Mouse (Mus musculus) kidney, postnatal 36 days (tissue): ENCODE measurements at regions not wholly inside any gene's neighbourhood (a gene's known extent, or its start where the extent isn't known, plus 50 kb on each side); places are given as distances from the start of the nearest gene placed in this dataset.

Experiments used
- DNase-seq, 2 experiments: peaks; one replicate each; pipeline ENCODE4 v3.0.0; 2021 to 2022; ENCODE audit warnings: mixed read lengths in 2 of 2

DNA sequence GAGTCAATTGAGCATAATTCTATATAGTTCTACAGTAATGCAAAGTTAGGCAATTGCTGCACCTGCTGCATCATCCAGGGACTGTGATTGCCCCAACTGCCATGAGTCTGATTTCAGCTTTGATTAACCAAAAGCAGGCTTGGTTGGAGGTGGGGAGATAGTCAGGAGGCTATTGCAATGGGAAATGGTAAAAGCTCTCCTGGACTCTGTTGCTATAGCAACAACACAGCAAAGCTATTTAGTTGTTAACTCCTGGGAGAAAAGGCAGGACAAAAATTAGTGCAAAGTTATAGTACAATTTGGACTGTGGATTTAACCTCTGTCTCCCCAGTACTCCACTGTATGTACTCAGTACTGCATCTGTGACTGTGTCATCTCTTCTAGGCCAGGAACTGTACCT lies 51.7 kb upstream of the Rasgrf1 start:
- DNase-seq: no peak

DNA sequence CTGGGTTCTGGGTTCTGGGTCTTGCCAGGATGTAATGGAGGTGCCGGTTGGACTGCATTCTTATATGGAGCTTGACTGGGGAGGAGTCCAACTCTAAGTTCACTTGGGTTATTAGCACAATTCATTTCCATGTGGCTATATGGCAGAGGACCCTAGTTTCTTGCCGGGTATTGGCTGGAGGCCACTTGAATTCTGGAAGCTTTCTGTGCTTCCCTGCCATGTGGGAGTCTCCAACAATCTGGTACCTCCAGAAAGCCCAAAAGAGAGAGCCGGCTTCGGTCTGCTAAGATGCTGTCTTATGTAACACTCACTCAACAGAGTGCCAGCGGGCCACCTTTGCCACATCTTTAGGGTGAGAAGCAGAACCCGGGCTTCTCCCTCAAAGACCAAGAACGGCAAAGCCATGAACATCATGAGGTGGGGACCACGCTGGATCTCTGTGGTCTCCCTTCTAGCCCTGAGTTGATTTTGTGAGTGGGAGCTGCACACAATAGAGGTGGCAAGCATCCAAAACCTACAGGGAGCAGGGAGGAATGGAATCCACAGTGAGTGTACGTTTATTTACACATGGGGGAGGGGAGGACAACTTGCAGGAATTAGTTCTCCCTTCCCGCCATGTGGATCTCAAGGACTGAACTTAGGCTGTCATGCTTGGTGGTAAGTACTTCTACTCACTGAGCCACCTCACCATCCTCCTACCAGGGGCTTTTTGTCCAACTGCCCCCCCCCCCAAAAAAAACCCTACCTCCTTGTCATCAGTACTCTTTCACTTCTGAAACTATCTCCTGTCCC lies 59.0 kb upstream of the Rasgrf1 start:
- DNase-seq: no peak

DNA sequence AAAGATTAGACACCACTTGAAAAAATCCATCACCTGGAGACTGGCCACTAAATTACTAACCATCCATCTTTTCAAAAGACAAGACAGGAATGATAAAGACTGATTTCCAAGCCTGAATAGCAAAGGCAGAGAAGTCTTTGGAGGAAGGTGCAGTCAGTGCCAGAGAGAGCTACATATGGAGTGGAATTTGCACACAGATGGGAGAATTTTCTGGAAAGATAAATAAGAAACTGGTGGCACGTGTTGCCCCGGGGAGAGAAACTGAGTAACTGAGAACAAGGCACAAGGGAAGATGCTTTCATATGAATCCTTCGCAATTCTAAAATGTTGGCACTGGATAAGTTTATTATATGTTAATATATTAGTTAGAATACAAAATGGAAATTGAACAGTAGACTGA lies 59.8 kb upstream of the Rasgrf1 start:
- no peak for DNase-seq

DNA sequence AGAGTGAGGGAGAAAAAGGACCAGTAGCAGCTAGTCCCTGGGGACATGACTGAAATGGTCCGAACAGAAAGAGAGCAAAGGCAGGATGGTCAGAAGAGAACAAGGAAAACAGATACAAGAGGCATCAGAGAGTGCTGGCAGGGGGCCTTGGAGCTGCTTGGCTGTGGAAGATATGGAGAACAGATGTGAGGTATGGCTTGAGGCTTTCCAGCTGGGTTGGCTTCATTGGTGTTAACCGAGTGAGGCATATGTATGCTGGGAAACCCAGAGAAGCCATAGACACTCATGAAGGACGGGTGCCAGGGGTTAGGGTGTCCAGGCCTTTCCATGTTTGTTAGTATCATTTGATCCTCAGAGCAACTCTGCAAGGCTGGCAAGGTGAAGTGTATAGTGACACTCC lies 61.1 kb upstream of the Rasgrf1 start:
- no peak for DNase-seq

DNA sequence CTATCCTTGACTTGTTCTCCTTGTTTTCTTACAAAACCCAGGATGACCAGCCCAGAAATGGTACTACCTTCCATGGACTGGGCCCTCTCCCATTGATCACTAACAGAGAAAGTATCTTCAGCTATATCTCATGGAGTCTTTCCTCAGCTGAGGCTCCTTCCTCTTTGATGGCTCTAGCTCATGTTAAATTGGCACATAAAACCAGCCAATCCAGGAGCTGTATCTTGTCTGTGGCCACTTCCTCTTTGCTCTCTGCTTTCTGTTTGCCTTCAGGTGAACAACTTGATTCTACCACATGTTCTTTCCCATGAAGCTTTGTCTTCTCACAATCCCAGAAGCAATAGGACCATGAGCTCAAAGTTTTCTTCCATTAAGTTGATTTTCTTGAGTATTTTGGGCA lies 62.7 kb upstream of the Rasgrf1 start:
- DNase-seq: no peak

DNA sequence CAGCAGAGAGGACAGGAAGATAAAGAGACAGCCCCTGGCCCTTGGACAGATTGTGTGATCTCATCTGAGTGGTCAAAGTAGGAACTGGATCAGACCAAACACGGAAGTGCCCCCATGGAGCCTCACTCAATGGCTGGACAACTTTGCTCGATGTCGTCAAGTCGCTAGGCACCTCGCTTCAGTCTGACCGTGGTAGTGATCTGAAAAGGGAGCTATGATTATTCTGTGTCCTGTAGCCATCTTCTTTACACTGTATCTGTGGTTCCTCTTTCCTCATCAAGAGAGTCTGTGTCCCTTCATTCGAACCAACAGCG lies 67.0 kb upstream of the Rasgrf1 start:
- DNase-seq: no peak

DNA sequence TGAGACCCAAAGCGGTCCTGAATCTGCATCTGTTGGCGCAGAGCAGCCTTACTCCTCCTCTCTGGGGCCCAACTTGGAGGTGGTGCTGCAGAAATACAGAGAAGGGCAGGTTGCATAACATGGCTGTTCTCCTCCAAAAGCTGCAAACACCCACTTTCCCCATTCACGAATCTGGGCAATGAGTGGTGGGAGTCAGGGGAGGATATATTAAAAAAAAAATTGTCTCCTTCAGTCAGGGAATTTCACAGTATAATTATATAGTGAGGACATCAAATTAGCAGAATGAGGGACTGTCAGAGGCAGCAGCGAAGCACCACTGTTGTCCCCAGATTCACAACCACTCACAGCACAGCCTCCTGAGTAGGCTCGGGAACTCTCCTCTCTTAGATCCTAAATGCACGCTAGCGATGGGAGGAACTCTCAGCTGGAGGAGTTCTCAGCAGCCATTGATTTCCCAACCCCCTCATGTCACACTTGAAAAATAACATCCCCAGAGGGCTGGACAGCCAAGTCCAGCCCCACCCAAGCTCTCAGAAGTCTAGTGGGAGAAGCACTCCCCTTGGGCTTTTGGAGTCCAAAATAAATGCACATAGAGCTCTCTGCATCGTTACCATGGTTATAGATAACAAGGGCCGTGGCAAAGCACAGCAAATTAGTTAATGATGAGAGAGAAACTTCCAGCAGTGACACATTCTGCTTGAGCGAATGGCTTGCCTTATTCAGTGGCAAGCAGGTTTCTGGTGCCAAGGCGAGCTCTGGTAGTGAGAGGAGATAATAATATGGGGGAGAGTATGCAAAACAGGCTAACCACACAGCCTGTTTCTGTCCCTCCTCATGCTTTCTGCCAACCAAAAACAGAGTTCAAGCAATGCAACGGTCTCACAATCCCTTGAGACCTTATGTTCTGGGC lies 67.6 kb upstream of the Rasgrf1 start:
- DNase-seq: no peak

DNA sequence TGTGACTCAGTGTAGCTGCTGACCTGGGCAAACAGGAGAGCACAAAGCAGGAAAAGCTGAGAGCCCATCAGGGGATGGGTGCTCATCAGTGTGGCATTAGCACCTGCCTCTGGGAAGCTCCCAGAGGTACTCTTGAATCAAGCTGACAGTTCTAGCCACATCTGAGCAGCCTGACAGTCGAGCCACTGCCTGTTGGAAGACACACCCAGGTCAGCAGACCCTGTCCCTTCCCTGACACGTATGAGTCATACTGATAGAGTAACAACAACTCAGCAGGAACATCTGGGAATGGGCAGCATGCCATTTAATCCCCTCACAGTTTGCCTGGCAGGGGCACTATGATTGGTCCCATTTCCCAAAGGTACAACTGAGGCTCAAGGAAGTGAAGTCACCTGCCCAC lies 68.3 kb upstream of the Rasgrf1 start:
- DNase-seq: no peak

DNA sequence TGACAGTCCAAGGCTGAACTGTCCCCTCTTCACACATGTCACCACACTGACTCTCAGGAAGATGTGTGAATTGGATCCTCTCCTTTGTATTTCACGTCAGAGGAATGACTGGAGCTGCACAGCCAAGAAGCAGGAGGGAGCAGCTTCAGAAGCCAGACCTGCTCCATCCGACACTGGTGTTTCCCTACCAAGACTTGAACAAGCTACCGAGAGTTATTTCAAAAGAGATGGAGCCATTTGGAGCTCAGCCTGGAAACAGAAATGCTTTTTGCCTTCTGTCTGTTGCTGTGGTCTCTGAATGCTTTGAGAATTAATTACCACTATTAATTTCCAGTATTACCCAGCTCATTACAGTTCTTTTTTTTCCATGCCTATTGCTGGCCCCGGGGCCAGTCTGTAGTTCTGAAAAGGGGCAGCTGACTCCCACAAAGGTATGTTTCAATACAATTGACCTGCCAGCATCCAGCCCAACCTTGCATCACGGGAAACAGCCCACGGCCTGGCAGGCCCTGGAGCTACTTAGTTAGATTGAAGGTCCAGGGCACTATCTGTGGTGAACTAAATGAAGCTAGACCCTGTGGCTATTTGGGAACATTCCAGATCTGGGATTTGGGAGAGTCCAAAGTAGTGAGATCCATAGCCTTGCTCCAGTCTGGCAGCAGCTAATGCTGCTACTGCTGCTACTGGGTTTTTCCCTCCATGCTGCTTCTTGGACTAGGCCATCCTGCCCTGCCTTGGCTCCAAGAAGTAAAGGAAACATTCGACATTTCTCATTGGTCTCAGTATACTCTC lies 73.1 kb upstream of the Rasgrf1 start:
- no peak for DNase-seq

DNA sequence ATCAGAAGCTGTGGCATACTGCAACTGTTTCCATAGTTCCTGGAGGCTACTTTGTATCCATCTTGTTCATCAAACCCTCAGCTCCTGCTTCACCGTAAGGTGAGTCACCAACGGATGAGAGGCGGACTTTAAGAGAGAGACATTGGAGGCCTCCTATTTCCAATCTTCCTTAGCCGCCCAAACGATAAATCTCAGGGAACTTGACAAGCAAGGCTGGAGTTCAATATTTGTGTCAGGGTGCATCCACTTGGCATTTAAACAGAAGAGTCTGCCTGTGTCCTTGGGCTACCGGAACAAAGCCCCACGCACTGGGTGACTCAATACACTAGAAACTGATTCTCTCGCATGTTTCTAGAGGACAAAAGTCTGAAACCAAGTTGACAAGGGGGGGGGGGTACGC lies 76.1 kb upstream of the Rasgrf1 start:
- no peak for DNase-seq

DNA sequence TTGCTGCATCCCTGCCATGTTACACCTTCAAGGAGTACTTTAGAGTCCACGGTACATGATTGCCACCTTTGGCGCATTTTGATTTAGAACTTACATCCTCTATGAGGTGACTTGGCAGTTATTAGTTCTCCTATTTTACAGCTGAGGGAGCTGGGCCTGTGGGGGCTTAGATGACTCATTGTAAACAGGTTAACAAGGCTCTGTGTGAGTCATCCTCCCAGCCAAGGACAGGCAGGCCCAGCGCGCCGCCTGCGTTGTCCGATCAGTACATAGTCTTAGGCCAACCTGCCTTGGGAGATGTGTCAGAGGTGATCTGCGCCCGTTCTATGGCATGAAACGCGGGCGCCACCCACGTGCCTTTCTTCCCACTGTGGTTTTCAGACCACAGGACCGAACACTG lies 77.9 kb upstream of the Rasgrf1 start:
- DNase-seq: no peak

DNA sequence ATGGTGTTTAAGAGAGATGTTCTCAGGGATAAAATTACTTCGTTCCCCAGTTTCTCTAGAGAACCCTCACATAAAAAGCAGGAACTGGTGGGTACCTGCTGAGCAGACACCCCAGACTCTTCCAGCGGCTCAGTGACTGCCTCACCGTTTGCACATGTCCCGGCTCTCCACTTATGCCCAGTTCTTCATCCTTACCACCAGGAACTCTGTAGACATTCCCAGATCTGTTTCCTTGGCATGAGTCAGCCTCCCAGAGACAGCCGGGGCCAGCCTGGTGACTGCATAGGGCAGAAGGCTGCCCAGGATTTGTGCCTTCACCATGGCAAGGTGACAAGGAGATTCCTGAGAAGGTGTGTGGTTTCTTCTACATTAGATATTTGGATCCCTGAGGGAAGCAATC lies 81.6 kb upstream of the Rasgrf1 start:
- DNase-seq: no peak

DNA sequence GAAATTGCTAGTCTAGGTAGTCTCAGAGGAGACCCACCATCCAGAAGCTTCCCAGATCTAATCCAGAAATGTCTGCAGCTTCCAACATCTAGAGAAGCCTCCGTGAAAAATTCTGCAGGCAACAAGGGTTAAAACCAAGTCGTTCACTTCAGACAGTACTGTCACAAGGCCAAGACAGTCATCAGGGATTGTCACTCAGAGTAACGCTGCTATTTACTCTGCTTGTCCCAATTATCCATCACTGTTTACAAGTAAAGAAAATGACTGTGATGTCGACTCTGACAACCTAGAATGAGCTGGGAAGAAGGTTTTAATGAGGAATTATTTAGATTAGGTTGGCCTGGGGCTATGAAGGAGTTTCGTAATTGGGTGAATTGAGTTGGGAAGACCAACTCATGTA lies 82.1 kb upstream of the Rasgrf1 start:
- no peak for DNase-seq

DNA sequence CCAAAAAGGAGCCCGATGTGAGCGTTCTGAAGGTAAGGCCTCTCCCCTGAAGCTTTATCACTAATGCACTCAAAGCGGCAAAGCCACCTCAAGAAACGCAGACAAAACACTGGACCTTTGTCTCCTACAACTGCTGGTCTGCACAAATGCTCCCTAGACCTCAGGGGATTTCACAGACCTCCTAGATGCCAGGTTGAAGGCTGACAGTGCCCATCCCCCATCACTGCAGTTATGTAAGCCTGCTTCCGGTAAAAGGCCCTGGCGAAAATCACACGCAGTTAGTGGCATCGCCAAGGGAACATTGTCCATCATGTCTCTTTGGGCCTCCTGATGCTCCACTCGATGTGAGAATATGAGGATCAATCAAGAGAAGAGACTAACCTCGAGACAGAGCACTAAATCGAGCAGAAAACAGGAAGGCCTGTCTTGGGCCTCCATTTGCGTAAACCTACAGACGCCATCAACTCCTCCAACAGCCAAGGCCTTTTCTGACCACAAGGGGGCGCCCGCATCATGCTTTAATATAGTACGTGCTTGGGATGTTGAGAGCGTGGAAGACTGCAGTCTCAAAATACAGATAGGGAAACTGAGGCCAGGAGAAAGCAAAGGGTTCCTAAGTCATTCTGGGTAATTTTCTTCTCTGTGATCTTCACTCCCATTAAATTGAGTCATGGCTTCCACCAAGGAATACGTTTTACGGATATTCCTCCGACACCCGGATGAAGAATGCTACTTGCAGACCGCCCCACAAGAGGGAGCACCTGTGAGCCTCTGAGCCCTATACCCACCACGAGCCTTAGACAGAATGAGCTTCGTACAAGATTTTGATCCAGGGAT lies 82.8 kb upstream of the Rasgrf1 start:
- DNase-seq: peak; percentile 83 to 93

DNA sequence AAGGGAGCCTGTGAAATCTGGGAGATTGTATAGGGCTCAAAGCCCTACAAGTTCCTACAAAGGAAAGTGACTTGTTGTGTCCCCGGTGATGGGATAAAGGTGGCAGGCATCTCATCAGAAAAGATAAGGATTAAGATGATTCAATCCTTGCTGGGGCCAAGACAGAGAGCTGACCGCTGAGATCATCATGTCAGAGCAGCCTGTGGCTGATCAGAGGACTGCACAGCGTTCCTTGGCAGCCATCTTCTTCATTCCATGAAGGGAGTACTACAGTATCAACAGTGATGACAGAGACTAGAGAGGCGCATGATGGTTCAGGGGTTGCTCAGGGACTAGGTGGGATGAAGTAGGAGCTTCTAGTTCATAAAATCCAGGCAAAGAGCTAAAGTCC lies 83.6 kb upstream of the Ankrd34c start:
- no peak for DNase-seq

DNA sequence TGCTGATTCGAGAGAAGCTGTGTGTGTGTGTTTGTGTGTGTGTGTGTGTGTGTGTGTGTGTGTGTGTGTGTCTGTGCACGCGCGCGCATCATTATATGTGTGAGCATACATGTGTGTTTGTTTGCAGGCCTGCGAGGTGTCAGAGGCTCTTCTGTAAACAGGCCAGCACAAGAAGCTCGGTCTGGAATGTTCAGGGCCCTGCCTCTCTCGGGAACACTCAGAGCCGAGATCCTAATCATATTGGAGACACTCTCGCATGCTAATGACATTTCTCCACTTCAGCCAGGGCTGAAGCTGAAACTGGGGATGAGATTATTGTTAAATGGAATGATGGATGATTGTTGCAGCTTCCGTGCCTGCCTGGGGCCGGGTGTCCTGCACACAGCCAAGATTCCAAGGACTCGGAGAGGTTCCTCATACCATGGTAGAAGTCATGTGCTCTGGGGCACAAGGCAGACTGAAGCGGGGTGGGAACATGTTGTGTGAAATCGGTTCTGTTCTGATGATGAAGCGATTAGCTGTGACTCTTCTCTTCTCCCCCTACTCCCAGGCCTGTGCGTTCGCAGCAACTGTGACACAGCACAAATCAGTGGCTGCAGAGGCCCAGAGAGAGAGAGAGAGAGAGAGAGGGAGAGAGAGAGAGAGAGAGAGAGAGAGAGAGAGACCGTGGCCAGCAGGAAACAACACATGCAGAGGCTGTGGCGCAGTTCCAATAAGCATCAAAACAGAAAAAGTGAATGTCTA lies 83.0 kb upstream of the Ankrd34c start:
- DNase-seq: no peak

DNA sequence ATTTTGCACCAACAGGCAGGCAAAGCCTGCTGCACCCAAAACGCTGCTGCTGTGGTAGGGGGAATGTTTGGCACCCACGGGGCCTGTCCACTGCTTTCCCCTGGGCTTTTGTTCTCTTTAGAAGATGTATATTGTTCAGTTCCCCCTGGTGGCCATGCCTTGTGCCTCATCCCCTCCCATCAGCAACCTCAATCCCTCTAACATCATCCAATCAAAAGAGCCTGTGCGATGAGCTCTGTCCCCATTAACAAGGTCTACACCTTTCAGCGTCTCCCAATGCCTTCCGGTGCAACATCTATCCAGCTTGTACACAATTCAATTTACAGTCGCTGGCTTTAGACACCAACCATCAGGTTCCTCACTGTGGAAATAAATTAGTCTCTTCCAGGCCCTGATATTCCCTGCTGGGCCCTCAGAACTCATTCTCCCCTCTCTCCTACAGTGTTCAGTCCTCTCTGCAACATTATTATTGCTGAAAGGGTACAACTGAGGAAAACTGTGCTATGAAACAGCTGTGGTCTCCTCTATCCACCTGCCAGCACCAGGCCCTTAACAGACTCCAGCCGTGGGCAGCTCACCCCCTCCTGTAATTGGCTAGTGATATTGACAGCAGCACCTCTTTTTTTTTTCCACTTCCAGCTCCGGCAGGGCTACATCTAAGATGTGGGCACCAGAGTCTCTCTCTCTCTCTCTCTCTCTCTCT lies 75.5 kb upstream of the Ankrd34c start:
- no peak for DNase-seq

DNA sequence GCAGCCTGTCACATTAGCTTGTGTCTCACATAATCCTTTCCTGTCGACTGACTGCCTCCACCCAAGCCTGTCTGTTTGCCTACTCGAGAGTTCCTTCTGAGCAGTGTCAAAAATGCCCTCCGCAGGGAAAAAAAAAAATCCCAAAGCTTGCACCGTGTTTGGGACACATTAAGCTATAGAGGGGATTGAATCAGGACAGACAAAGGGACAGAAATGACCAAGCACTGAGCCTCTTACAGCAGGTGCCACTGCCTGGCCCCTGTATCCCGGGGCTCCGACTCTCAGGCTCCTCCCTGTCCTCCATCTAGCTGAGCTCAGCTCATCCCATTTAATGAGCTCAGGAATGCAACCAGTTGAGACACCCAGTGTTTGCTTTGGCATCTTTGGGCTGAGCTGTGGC lies 69.1 kb upstream of the Ankrd34c start:
- peak in 1 of 2 experiments; percentile 6 for DNase-seq

DNA sequence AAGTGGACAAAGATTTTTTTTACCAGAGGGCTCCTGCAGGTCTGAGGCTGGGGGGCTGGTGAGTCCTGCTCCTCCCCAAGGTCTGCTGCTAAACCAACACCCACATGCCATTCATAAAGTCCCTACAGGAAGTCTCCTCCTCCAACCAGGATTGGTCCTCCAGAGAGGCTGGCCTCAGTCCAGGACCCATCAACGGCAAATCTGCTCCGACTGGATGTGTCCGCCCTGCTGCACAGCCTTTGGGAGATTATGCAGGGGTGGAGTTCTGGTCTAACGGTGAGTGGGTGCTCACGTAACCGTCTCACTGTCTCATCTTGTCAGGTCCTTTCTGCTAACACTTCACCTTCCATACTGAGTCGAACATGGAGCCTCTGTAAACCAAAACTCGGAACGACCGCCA lies 64.4 kb upstream of the Ankrd34c start:
- DNase-seq: peak; percentile 6 to 22

DNA sequence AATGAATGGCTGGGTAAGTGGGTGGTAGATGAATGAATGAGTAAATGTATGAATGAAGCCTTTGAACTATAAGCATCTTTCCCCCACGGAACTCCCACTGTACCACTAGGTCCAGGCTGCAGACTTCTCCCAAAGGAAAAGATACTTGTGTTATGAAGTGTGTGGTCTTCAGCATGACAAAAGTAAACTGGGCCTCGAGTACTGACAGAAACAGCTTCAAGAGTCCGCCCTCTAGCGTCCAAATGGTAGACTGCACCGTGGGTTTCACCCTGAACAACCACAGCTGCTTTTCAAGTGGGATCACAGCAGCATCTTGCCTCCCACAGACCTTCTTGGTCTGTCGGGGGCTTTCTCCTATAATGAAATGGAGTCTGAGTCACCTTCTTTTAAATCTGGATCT lies 54.7 kb upstream of the Ankrd34c start:
- peak; percentile 39 to 81 for DNase-seq

DNA sequence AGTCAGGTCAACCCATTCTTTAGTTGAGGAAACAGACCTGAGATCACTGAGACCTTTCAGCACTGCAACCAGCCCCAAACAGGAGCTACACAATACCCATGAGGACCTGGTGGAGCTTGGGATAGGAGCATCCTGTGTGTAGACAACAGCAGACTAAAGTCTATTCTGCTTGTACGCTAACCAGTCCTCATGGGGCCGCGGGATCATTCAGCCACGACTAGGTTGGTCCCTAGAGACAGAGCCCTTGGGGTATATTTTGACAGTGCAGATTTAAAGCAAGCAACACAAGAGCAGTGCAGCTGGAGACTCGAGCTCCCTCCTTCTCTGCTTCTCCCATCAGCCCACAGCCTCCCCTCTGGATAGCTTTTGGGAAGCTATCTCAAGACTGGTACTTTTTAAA lies 51.7 kb upstream of the Ankrd34c start:
- DNase-seq: no peak
